Mouse (Mus musculus) liver, embryonic 14.5 days (tissue): ENCODE measurements around the gene 1110032A03Rik.

Source experiments
- CTCF ChIP-seq: IDR thresholded peaks from 2 replicates; pipeline ENCODE4 v1.5.1; 2016; ENCODE audit warnings: antibody characterized with exemption, low read depth, control low read depth
- EP300 ChIP-seq: IDR thresholded peaks from 2 replicates; pipeline ENCODE4 v1.6.1; 2016; ENCODE audit warnings: antibody characterized with exemption, low read depth

DNA sequence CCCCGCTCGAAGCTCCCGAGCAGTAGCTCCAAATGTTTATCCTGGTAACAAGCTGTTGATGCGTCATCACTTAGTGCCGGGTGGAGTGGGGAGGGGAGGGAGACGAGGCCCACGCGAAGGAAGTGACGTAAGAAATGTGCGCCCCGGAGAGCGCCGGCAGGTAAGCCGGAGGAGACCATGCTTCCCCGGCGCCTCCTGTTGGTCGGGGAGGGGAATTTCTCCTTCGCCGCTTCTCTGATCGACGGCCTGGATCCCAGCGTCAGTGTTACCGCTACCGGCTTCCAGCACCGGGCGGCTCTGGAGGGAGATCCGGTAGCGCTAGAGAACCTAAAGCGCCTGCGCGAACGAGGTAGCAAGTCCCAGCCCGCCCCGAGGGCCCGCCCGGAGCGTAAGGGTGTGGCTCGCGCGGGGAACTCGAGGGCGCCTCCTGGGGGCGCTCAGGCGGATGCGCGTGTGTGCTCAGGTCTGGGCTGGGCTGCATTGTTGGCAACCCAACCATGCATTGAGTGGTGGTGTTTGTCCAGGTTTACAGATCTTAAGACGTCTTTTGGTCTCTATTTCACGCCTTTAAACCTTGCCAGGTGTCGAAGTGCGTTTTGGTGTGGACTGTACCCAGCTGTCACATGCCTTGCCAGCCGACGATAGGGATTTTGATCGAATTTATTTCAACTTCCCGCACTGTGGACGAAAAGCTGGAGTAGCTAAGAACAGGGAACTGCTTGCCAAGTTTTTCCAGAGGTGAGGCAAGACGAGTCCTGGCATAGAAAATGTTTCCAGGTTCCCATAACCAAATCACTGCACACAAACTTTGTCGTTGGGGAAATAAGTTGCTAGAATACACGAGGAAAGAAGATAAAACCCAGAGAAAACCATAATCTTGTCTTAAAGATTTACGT is 7.0 kb downstream of the 1110032A03Rik start, which contains the start of gene Fdxacb1:
- TF ChIP-seq CTCF (peak; percentile 89), EP300 (peak; percentile 36; the same call in 1 of the 2 replicates)
